Mouse (Mus musculus) ES-Bruce4 (cell line): ENCODE measurements around the gene Jmjd1c. TPM values are rescaled to one million over a fixed set of nuclear protein-coding genes. Genes with fewer than 3 reads are reported as not detected.

Experiments
- H3K27ac ChIP-seq: 2 replicates; pipeline ENCODE4 v1.5.1; 2012; ENCODE audit warnings: low read length, inconsistent platforms; ENCODE audit not compliant: insufficient read depth
- H3K27me3 ChIP-seq: 2 replicates; pipeline ENCODE4 v1.6.1; 2012; ENCODE audit warnings: mild to moderate bottlenecking, low read length, inconsistent platforms; ENCODE audit not compliant: control insufficient read depth, poor library complexity, insufficient read depth, severe bottlenecking
- H3K36me3 ChIP-seq: 2 replicates; pipeline ENCODE4 v1.6.1; 2012; ENCODE audit warnings: inconsistent platforms, mild to moderate bottlenecking, low read length, moderate library complexity; ENCODE audit not compliant: control insufficient read depth, poor library complexity, insufficient read depth, severe bottlenecking
- H3K4me1 ChIP-seq: one replicate; pipeline ENCODE4 v1.8.1; 2011; ENCODE audit warnings: low read length; ENCODE audit not compliant: control insufficient read depth, insufficient read depth
- H3K4me3 ChIP-seq: 2 replicates; pipeline ENCODE4 v1.5.1; 2011; ENCODE audit warnings: low read depth, mild to moderate bottlenecking, low read length
- H3K9ac ChIP-seq: 2 replicates; pipeline ENCODE4 v1.6.1; 2012; ENCODE audit warnings: low read depth, mild to moderate bottlenecking, inconsistent platforms; ENCODE audit not compliant: poor library complexity, severe bottlenecking
- H3K9me3 ChIP-seq: replicated peaks from 2 replicates; pipeline ENCODE4 v1.6.1; 2012; ENCODE audit warnings: mild to moderate bottlenecking, low read length, inconsistent platforms; ENCODE audit not compliant: control insufficient read depth, poor library complexity, insufficient read depth, severe bottlenecking
- CTCF ChIP-seq: IDR thresholded peaks from one replicate; pipeline ENCODE4 v1.8.1; 2011; ENCODE audit warnings: low read depth, low read length
- EP300 ChIP-seq: IDR thresholded peaks from 2 replicates; pipeline ENCODE4 v1.6.1; 2011; ENCODE audit warnings: low read depth, low read length; ENCODE audit not compliant: insufficient read depth
- POLR2A ChIP-seq: IDR thresholded peaks from one replicate; pipeline ENCODE4 v1.8.1; 2011; ENCODE audit warnings: low read length; ENCODE audit not compliant: insufficient read depth
- polyA plus RNA-seq: library from polyadenylated mRNA; stranded (reverse); fragments of >200 nt; gene quantifications from 2 replicates; pipeline ENCODE4 v1.2.4, GENCODE M21; 2011; ENCODE audit warnings: low read depth; ENCODE audit not compliant: missing spikeins, insufficient read depth, insufficient read length

Jmjd1c gene
- polyA plus RNA-seq, 1 experiment, result 141 TPM

- no peaks in the 10 kb centered on the region for H3K9me3 ChIP-seq
- H3K27me3 ChIP-seq, result no peaks in the 10 kb centered on the region
- H3K4me1 ChIP-seq, result no peaks in the 10 kb centered on the region
- TF ChIP-seq POLR2A (no peak), EP300 (no peak), CTCF (no peak)
- H3K9ac ChIP-seq, result no peak overlapping the region
- peaks cover 55% of the 10 kb centered on the region for H3K36me3 ChIP-seq
- no peak overlapping the region for H3K27ac ChIP-seq
- no peak overlapping the region for H3K4me3 ChIP-seq
Observed at GRCm38 (mm10) chr10:67252353-67252752, 156.4 kb downstream of the Jmjd1c start.

GRCm38 (mm10) chr10:67253115-67253514, 157.2 kb downstream of the Jmjd1c start:
- Histone ChIP-seq H3K4me1 (no peaks in the 10 kb centered on the region), H3K9ac (no peak overlapping the region), H3K27ac (no peak overlapping the region), H3K36me3 (peaks cover 48% of the 10 kb centered on the region), H3K9me3 (no peaks in the 10 kb centered on the region), H3K27me3 (no peaks in the 10 kb centered on the region), H3K4me3 (no peak overlapping the region)
- no peak for TF ChIP-seq POLR2A
- no peak for TF ChIP-seq EP300

- H3K9ac ChIP-seq, result no peak overlapping the region
- peaks cover 14% of the 10 kb centered on the region for H3K36me3 ChIP-seq
- H3K27me3 ChIP-seq, result no peaks in the 10 kb centered on the region
- H3K9me3 ChIP-seq, result no peaks in the 10 kb centered on the region
- TF ChIP-seq EP300 (no peak), CTCF (peak; percentile 15), POLR2A (no peak)
- H3K4me3 ChIP-seq, result no peak overlapping the region
- no peak overlapping the region for H3K27ac ChIP-seq
- no peaks in the 10 kb centered on the region for H3K4me1 ChIP-seq
Observed at GRCm38 (mm10) chr10:67264852-67265251, 168.9 kb downstream of the Jmjd1c start.

GRCm38 (mm10) chr10:67275916-67276315, 180.0 kb downstream of the Jmjd1c start:
- TF ChIP-seq POLR2A (no peak), CTCF (no peak), EP300 (no peak)
- no peaks in the 10 kb centered on the region for H3K9me3 ChIP-seq

GRCm38 (mm10) chr10:67281852-67282251, 185.9 kb downstream of the Jmjd1c start:
- Histone ChIP-seq H3K4me3 (no peak overlapping the region), H3K9ac (no peak overlapping the region), H3K27ac (no peak overlapping the region), H3K27me3 (no peaks in the 10 kb centered on the region), H3K9me3 (no peaks in the 10 kb centered on the region), H3K36me3 (no peaks in the 10 kb centered on the region), H3K4me1 (no peaks in the 10 kb centered on the region)
- TF ChIP-seq POLR2A, result no peak
- TF ChIP-seq EP300, result no peak
- TF ChIP-seq CTCF, result no peak

More at GRCm38 (mm10) chr10:67275916-67276315, 180.0 kb downstream of the Jmjd1c start:
- no peak overlapping the region for H3K4me3 ChIP-seq
- no peaks in the 10 kb centered on the region for H3K27me3 ChIP-seq
- no peaks in the 10 kb centered on the region for H3K4me1 ChIP-seq
- no peak overlapping the region for H3K27ac ChIP-seq
- no peak overlapping the region for H3K9ac ChIP-seq
- H3K36me3 ChIP-seq, result peaks cover 12% of the 10 kb centered on the region

GRCm38 (mm10) chr10:67282531-67282930, 186.6 kb downstream of the Jmjd1c start:
- H3K4me3 ChIP-seq, result no peak overlapping the region
- TF ChIP-seq POLR2A (no peak), CTCF (no peak), EP300 (no peak)
- no peak overlapping the region for H3K27ac ChIP-seq
- H3K9me3 ChIP-seq, result no peaks in the 10 kb centered on the region
- H3K9ac ChIP-seq, result no peak overlapping the region
- H3K36me3 ChIP-seq, result no peaks in the 10 kb centered on the region
- no peaks in the 10 kb centered on the region for H3K27me3 ChIP-seq
- H3K4me1 ChIP-seq, result no peaks in the 10 kb centered on the region
